Mouse (Mus musculus) E14TG2a.4 (cell line): ENCODE measurements around the gene Stat6.

Experiments used
- CTCF ChIP-seq: conservative IDR thresholded peaks from 2 replicates; pipeline ENCODE4 v1.5.1; 2014; ENCODE audit warnings: low read length
- POU5F1 ChIP-seq: IDR thresholded peaks from 2 replicates; pipeline ENCODE4 v1.6.1; 2014; ENCODE audit warnings: low read length, borderline replicate concordance

GRCm38 (mm10) chr10:127623439-127624216 lies 19.2 kb upstream of the Stat6 start:
- TF ChIP-seq CTCF, result no peak
- TF ChIP-seq POU5F1, result no peak
